Comparison of ENCODE assay signal across 16 mouse cellular contexts in genomic region chr4:84151971-84152450, GRCm38 (mm10).
DNase-seq lines count a peak whose midpoint lies in the region; ATAC-seq lines count a peak whose summit lies in the region.
"Had no signal": no experiment of that assay in that cellular context is flagged by ENCODE, and none has a peak within 500 bp of the region (broad histone marks: within the 10 kb centered on the region; RNA-seq: fewer than 3 reads in every experiment).

No protein-coding gene starts in this region.

- DNase-seq in forebrain, embryonic 14.5 days (ENCODE audit: low spot score) = no peak
- no peak for DNase-seq in lung, postnatal 25 days (ENCODE audit: low spot score)
- DNase-seq in gastrocnemius, postnatal 25 days = no peak
- no peak for DNase-seq in layer of hippocampus, adult 9-10 months (ENCODE audit: low spot score)
- DNase-seq: adrenal gland, postnatal 10 days; cerebellum, adult 11 months; kidney, adult 8-10 months; lung, postnatal 36 days; thymus, postnatal 25 days had no signal

- H3K4me3 ChIP-seq in forebrain, embryonic 14.5 days (ENCODE audit: low read depth, low read length) = no peak overlapping the region
- H3K4me3 ChIP-seq in forebrain, embryonic 12.5 days (replicated peaks) = no peak overlapping the region
- no peak overlapping the region for H3K4me3 ChIP-seq in lung, embryonic 16.5 days (ENCODE audit: low read length)
- no peak overlapping the region for H3K4me3 ChIP-seq in hindbrain, embryonic 15.5 days
- H3K4me3 ChIP-seq in neural tube, embryonic 14.5 days (ENCODE audit: low read depth, low read length) = no peak overlapping the region
- H3K4me3 ChIP-seq: forebrain, embryonic 13.5 days; midbrain, embryonic 13.5 days; neural tube, embryonic 12.5 days had no signal

- no peaks in the 10 kb centered on the region for H3K9me3 ChIP-seq in forebrain, embryonic 14.5 days (replicated peaks; ENCODE audit: control insufficient read depth, low read length)
- H3K9me3 ChIP-seq in forebrain, embryonic 12.5 days = no peaks in the 10 kb centered on the region
- H3K9me3 ChIP-seq in lung, embryonic 16.5 days (ENCODE audit: control insufficient read depth, low read length) = no peaks in the 10 kb centered on the region
- no peaks in the 10 kb centered on the region for H3K9me3 ChIP-seq in hindbrain, embryonic 15.5 days
- H3K9me3 ChIP-seq in neural tube, embryonic 14.5 days (ENCODE audit: control insufficient read depth, low read length) = no peaks in the 10 kb centered on the region
- H3K9me3 ChIP-seq: forebrain, embryonic 13.5 days; midbrain, embryonic 13.5 days; neural tube, embryonic 12.5 days had no signal

- H3K27ac ChIP-seq in forebrain, embryonic 14.5 days (ENCODE audit: low read depth, low read length) = no peak overlapping the region
- H3K27ac ChIP-seq in forebrain, embryonic 12.5 days = no peak overlapping the region
- no peak overlapping the region for H3K27ac ChIP-seq in lung, embryonic 16.5 days (ENCODE audit: low read length)
- no peak overlapping the region; the same call in 1 of the 2 replicates for H3K27ac ChIP-seq in hindbrain, embryonic 15.5 days (replicated peaks)
- 0 out of 2 replicates have a peak overlapping the region, but pooled peaks have one; percentile 29 for H3K27ac ChIP-seq in neural tube, embryonic 14.5 days (ENCODE audit: low read depth, low read length)
- H3K27ac ChIP-seq: forebrain, embryonic 13.5 days; midbrain, embryonic 13.5 days; neural tube, embryonic 12.5 days had no signal

- no peaks in the 10 kb centered on the region for H3K27me3 ChIP-seq in forebrain, embryonic 14.5 days (replicated peaks; ENCODE audit: control insufficient read depth, insufficient read depth, low read length)
- H3K27me3 ChIP-seq in forebrain, embryonic 12.5 days = no peaks in the 10 kb centered on the region
- no peaks in the 10 kb centered on the region for H3K27me3 ChIP-seq in lung, embryonic 16.5 days (ENCODE audit: control insufficient read depth, insufficient read depth, low read depth, low read length)
- H3K27me3 ChIP-seq in hindbrain, embryonic 15.5 days = no peaks in the 10 kb centered on the region
- H3K27me3 ChIP-seq in neural tube, embryonic 14.5 days (ENCODE audit: control insufficient read depth, insufficient read depth, low read length) = no peaks in the 10 kb centered on the region
- H3K27me3 ChIP-seq: forebrain, embryonic 13.5 days; midbrain, embryonic 13.5 days; neural tube, embryonic 12.5 days had no signal

- WGBS in forebrain, embryonic 14.5 days = 44% methylated on average over 6 of the region's 6 CpGs
- WGBS in forebrain, embryonic 12.5 days = 55% methylated on average over 6 of the region's 6 CpGs
- 23% methylated on average over 6 of the region's 6 CpGs for WGBS in lung, embryonic 16.5 days
- WGBS in hindbrain, embryonic 15.5 days = 46% methylated on average over 6 of the region's 6 CpGs
- 32% methylated on average over 6 of the region's 6 CpGs for WGBS in neural tube, embryonic 14.5 days

- no peak overlapping the region for H3K4me2 ChIP-seq in forebrain, embryonic 14.5 days (ENCODE audit: low read length)
- no peak overlapping the region for H3K4me2 ChIP-seq in forebrain, embryonic 12.5 days
- H3K4me2 ChIP-seq in lung, embryonic 16.5 days (ENCODE audit: low read depth, low read length) = no peak overlapping the region
- no peak overlapping the region for H3K4me2 ChIP-seq in hindbrain, embryonic 15.5 days
- H3K4me2 ChIP-seq in neural tube, embryonic 14.5 days (ENCODE audit: low read depth, low read length) = no peak overlapping the region
- H3K4me2 ChIP-seq: forebrain, embryonic 13.5 days; midbrain, embryonic 13.5 days; neural tube, embryonic 12.5 days had no signal

- peak; percentile 29; the same call in 1 of the 2 replicates for ATAC-seq in forebrain, embryonic 14.5 days
- no peak for ATAC-seq in forebrain, embryonic 12.5 days (ENCODE audit: low FRiP score)
- peak; percentile 26; the same call in 1 of the 2 replicates for ATAC-seq in lung, embryonic 16.5 days (ENCODE audit: low read depth)
- ATAC-seq in hindbrain, embryonic 15.5 days (ENCODE audit: low FRiP score, low read depth) = peak; percentile 66
- peak; percentile 64 for ATAC-seq in neural tube, embryonic 14.5 days (ENCODE audit: low read depth)
- ATAC-seq: forebrain, embryonic 13.5 days; midbrain, embryonic 13.5 days had no signal

- H3K4me1 ChIP-seq in forebrain, embryonic 14.5 days (ENCODE audit: control insufficient read depth, insufficient read depth, low read length) = no peaks in the 10 kb centered on the region
- H3K4me1 ChIP-seq in forebrain, embryonic 12.5 days = peaks cover 9% of the 10 kb centered on the region
- H3K4me1 ChIP-seq in lung, embryonic 16.5 days (replicated peaks; ENCODE audit: control insufficient read depth, insufficient read depth, low read length) = peaks cover 23% of the 10 kb centered on the region
- H3K4me1 ChIP-seq in hindbrain, embryonic 15.5 days (replicated peaks) = peaks cover 21% of the 10 kb centered on the region
- H3K4me1 ChIP-seq in neural tube, embryonic 14.5 days (ENCODE audit: control insufficient read depth, insufficient read depth, low read length) = peaks cover 12% of the 10 kb centered on the region; the same call in 1 of the 2 replicates

- H3K9ac ChIP-seq in forebrain, embryonic 14.5 days (ENCODE audit: low read length) = no peak overlapping the region
- H3K9ac ChIP-seq in forebrain, embryonic 12.5 days = no peak overlapping the region
- H3K9ac ChIP-seq in lung, embryonic 16.5 days (ENCODE audit: low read length) = no peak overlapping the region
- H3K9ac ChIP-seq in hindbrain, embryonic 15.5 days = no peak overlapping the region
- H3K9ac ChIP-seq in neural tube, embryonic 14.5 days (replicated peaks; ENCODE audit: low read depth, low read length) = no peak overlapping the region
- H3K9ac ChIP-seq: forebrain, embryonic 13.5 days; midbrain, embryonic 13.5 days; neural tube, embryonic 12.5 days had no signal

- H3K36me3 ChIP-seq in forebrain, embryonic 14.5 days (ENCODE audit: control insufficient read depth, insufficient read depth, low read length) = no peaks in the 10 kb centered on the region
- no peaks in the 10 kb centered on the region for H3K36me3 ChIP-seq in forebrain, embryonic 12.5 days (replicated peaks)
- H3K36me3 ChIP-seq in lung, embryonic 16.5 days (ENCODE audit: control insufficient read depth, insufficient read depth, low read length) = no peaks in the 10 kb centered on the region
- H3K36me3 ChIP-seq in hindbrain, embryonic 15.5 days = no peaks in the 10 kb centered on the region
- no peaks in the 10 kb centered on the region for H3K36me3 ChIP-seq in neural tube, embryonic 14.5 days (ENCODE audit: control insufficient read depth, insufficient read depth, low read length)
- H3K36me3 ChIP-seq: midbrain, embryonic 13.5 days; neural tube, embryonic 12.5 days had no signal
